Mouse (Mus musculus) MEL (cell line): ENCODE measurements around the gene Cyren.

Experiments used
- BHLHE40 ChIP-seq: IDR thresholded peaks from 2 replicates; pipeline ENCODE4 v1.6.1; 2012; ENCODE audit warnings: low read depth, mild to moderate bottlenecking, inconsistent platforms, low read length, improper control_type of control experiment, borderline replicate concordance
- CTCF ChIP-seq, 3 experiments: IDR thresholded peaks in 2 of 3; conservative IDR thresholded peaks in 1 of 3; 2 replicates each; pipeline ENCODE4 v1.5.1; 2011 to 2012; ENCODE audit warnings: low read length in 3 of 3, low read depth in 2 of 3, mild to moderate bottlenecking in 2 of 3, improper control_type of control experiment in 1 of 3, inconsistent platforms in 1 of 3, mixed read lengths in 1 of 3, moderate library complexity in 1 of 3; ENCODE audit not compliant: control insufficient read depth in 1 of 3, insufficient read depth in 1 of 3, poor library complexity in 1 of 3, severe bottlenecking in 1 of 3
- E2F4 ChIP-seq: IDR thresholded peaks from 2 replicates; pipeline ENCODE4 v1.6.1; 2011; ENCODE audit warnings: low read depth, low read length, improper control_type of control experiment, borderline replicate concordance
- EP300 ChIP-seq, 2 experiments: IDR thresholded peaks; 2 replicates each; pipeline ENCODE4 v1.6.1; 2011; ENCODE audit warnings: improper control_type of control experiment in 2 of 2, low read length in 2 of 2, low read depth in 1 of 2, mild to moderate bottlenecking in 1 of 2
- ETS1 ChIP-seq: IDR thresholded peaks from 2 replicates; pipeline ENCODE4 v1.6.1; 2012; ENCODE audit warnings: low read depth, mild to moderate bottlenecking, inconsistent platforms, low read length, improper control_type of control experiment, moderate library complexity
- MYC ChIP-seq: IDR thresholded peaks from 2 replicates; pipeline ENCODE4 v1.6.1; 2011; ENCODE audit warnings: low read depth, mild to moderate bottlenecking, low read length, improper control_type of control experiment, moderate library complexity
- NRF1 ChIP-seq: IDR thresholded peaks from 2 replicates; pipeline ENCODE4 v1.6.1; 2014; ENCODE audit warnings: low read depth, mild to moderate bottlenecking, inconsistent platforms, low read length, improper control_type of control experiment, moderate library complexity; ENCODE audit not compliant: poor library complexity, insufficient read depth, severe bottlenecking
- POLR2A ChIP-seq, 2 experiments: IDR thresholded peaks; 2 replicates each; pipeline ENCODE4 v1.6.1; 2011 to 2012; ENCODE audit warnings: low read length in 2 of 2, mild to moderate bottlenecking in 2 of 2, control low read depth in 1 of 2, improper control_type of control experiment in 1 of 2, low read depth in 1 of 2, moderate library complexity in 1 of 2; ENCODE audit not compliant: control insufficient read depth in 1 of 2, insufficient read depth in 1 of 2, poor library complexity in 1 of 2
- SMC3 ChIP-seq: IDR thresholded peaks from 2 replicates; pipeline ENCODE4 v1.6.1; 2011; ENCODE audit warnings: low read depth, low read length, improper control_type of control experiment
- TCF12 ChIP-seq: IDR thresholded peaks from 2 replicates; pipeline ENCODE4 v1.6.1; 2014; ENCODE audit warnings: low read depth, mild to moderate bottlenecking, inconsistent platforms, low read length, improper control_type of control experiment, moderate library complexity
- UBTF ChIP-seq: IDR thresholded peaks from 2 replicates; pipeline ENCODE4 v1.6.1; 2012; ENCODE audit warnings: low read depth, mild to moderate bottlenecking, inconsistent platforms, low read length, improper control_type of control experiment, moderate library complexity, borderline replicate concordance; ENCODE audit not compliant: insufficient read depth
- ZKSCAN1 ChIP-seq: IDR thresholded peaks from 2 replicates; pipeline ENCODE4 v1.6.1; 2012; ENCODE audit warnings: low read depth, mild to moderate bottlenecking, inconsistent platforms, low read length, improper control_type of control experiment, moderate library complexity

- no peak for TF ChIP-seq EP300 (IDR thresholded peaks at IDR 0.05; ENCODE audit: low read depth in 1 of 2, low read length in 2 of 2)
- TF ChIP-seq ETS1 = no peak
- peak; percentile 79 to 92 (median 87) for TF ChIP-seq CTCF (IDR thresholded peaks at IDR 0.05 in 2 of 3, conservative IDR thresholded peaks at IDR 0.05 in 1 of 3; ENCODE audit: control insufficient read depth in 1 of 3, insufficient read depth in 1 of 3, low read depth in 2 of 3, low read length in 3 of 3, poor library complexity in 1 of 3, severe bottlenecking in 1 of 3)
- no peak for TF ChIP-seq POLR2A (IDR thresholded peaks at IDR 0.05; ENCODE audit: control insufficient read depth in 1 of 2, insufficient read depth in 1 of 2, low read depth in 1 of 2, low read length in 2 of 2, poor library complexity in 1 of 2)
- TF ChIP-seq MYC = no peak
- TF ChIP-seq TCF12 = no peak
- no peak for TF ChIP-seq BHLHE40
- TF ChIP-seq E2F4 = no peak
- no peak for TF ChIP-seq UBTF
- peak; percentile 87 for TF ChIP-seq SMC3
- TF ChIP-seq NRF1 = no peak
- no peak for TF ChIP-seq ZKSCAN1
These were observed 49.3 kb upstream of the Cyren start for GRCm38 (mm10) chr6:34927156-34927555.
